44 mouse cellular contexts compared by ENCODE assay signal in genomic region chr19:41076906-41077305, GRCm38 (mm10). TPM values are rescaled to one million over a fixed set of nuclear protein-coding genes. Genes with fewer than 3 reads are reported as not detected.
A peak's percentile ranks its signal among the peaks of the same experiment; 100 is the strongest.
DNase-seq lines count a peak whose midpoint lies in the region; ATAC-seq and TF ChIP-seq lines count a peak whose summit lies in the region.
"Had no signal": no experiment of that assay in that cellular context is flagged by ENCODE, and none has a peak within 500 bp of the region (broad histone marks: within the 10 kb centered on the region; RNA-seq: fewer than 3 reads in every experiment).

TSS of gene Opalin (minus strand) at chr19:41077113.

- no peak for TF ChIP-seq CTCF in cerebellum, adult 2 months (IDR thresholded peaks at IDR 0.05; ENCODE audit: borderline replicate concordance, insufficient read depth, low read depth, low read length)
- no peak for TF ChIP-seq CTCF in layer of hippocampus, adult 2 months (conservative IDR thresholded peaks at IDR 0.05)

- WGBS in cerebellum, adult 2 months: 66% methylated on average over 3 of the region's 3 CpGs
- 86% methylated on average over 3 of the region's 3 CpGs for WGBS in hindbrain, embryonic 12.5 days

- H3K27ac ChIP-seq in cerebellum, adult 2 months (ENCODE audit: insufficient read depth, low read length): no peak within 1 kb of the TSS
- H3K27ac ChIP-seq in layer of hippocampus, adult 2 months: peak within 1 kb of the TSS; percentile 63; the same call in 1 of the 2 replicates
- H3K27ac ChIP-seq in hindbrain, embryonic 12.5 days: no peak within 1 kb of the TSS
- H3K27ac ChIP-seq: forebrain, embryonic 12.5 days; heart, adult 2 months; hindbrain, embryonic 15.5 days; limb, embryonic 10.5 days; limb, embryonic 15.5 days; liver, embryonic 13.5 days; macrophage; midbrain, embryonic 15.5 days; stomach, postnatal 0 days had no signal

- no peak within 1 kb of the TSS for H3K4me2 ChIP-seq in hindbrain, embryonic 12.5 days (replicated peaks)
- H3K4me2 ChIP-seq: forebrain, embryonic 12.5 days; heart, embryonic 12.5 days; hindbrain, embryonic 15.5 days; limb, embryonic 15.5 days; liver, embryonic 13.5 days; midbrain, embryonic 15.5 days had no signal

- no peak within 1 kb of the TSS for H3K4me3 ChIP-seq in cerebellum, adult 2 months (replicated peaks; ENCODE audit: insufficient read depth, low read depth, low read length)
- H3K4me3 ChIP-seq in layer of hippocampus, adult 2 months: peak within 1 kb of the TSS; percentile 18; the same call in 1 of the 2 replicates
- H3K4me3 ChIP-seq in hindbrain, embryonic 12.5 days: no peak within 1 kb of the TSS
- H3K4me3 ChIP-seq: erythroblast, embryonic 14.5 days; forebrain, embryonic 12.5 days; heart, adult 2 months; heart, embryonic 12.5 days; hindbrain, embryonic 15.5 days; limb, embryonic 10.5 days; limb, embryonic 15.5 days; liver, embryonic 13.5 days; midbrain, embryonic 15.5 days had no signal

- no peak within 1 kb of the TSS for H3K9ac ChIP-seq in hindbrain, embryonic 12.5 days
- H3K9ac ChIP-seq: forebrain, embryonic 12.5 days; heart, embryonic 12.5 days; hindbrain, embryonic 15.5 days; limb, embryonic 15.5 days; liver, embryonic 13.5 days; midbrain, embryonic 15.5 days had no signal

- H3K9me3 ChIP-seq in hindbrain, embryonic 12.5 days (replicated peaks): no peaks in the 10 kb centered on the region
- H3K9me3 ChIP-seq: forebrain, embryonic 12.5 days; heart, embryonic 12.5 days; hindbrain, embryonic 15.5 days; limb, embryonic 10.5 days; limb, embryonic 15.5 days; liver, embryonic 13.5 days; midbrain, embryonic 15.5 days had no signal

- no peak for DNase-seq in cerebellum, adult 2 months
- DNase-seq in cerebellum, postnatal 25 days: no peak
- DNase-seq in layer of hippocampus, adult 2 months (ENCODE audit: low spot score in 2 of 2): no peak
- no peak for DNase-seq in layer of hippocampus, adult 9-10 months (ENCODE audit: low spot score)
- DNase-seq in right cerebral cortex, adult 18-20 months: peak; percentile 22
- DNase-seq in right cerebral cortex, adult 2 months (ENCODE audit: low spot score in 2 of 2): no peak
- DNase-seq in kidney, adult 9 months: no peak
- DNase-seq: adrenal gland, adult 8-10 months; cerebellum, adult 11 months; cerebellum, adult 9-11 months; gastrocnemius, postnatal 25 days; heart, adult 2 months; kidney, adult 11 months; kidney, postnatal 36 days; liver, embryonic 13.5 days; lung, adult 18-20 months; lung, postnatal 10 days; right cerebral cortex, postnatal 4 days; thymus, adult 2 months; thymus, postnatal 36 days had no signal

- H3K4me1 ChIP-seq in cerebellum, adult 2 months (ENCODE audit: control insufficient read depth, insufficient read depth, low read length): no peaks in the 10 kb centered on the region
- H3K4me1 ChIP-seq in hindbrain, embryonic 12.5 days: peaks cover 10% of the 10 kb centered on the region
- H3K4me1 ChIP-seq: limb, embryonic 10.5 days; limb, embryonic 15.5 days; liver, embryonic 13.5 days had no signal

- no peaks in the 10 kb centered on the region for H3K36me3 ChIP-seq in hindbrain, embryonic 12.5 days
- H3K36me3 ChIP-seq: forebrain, embryonic 12.5 days; heart, embryonic 12.5 days; hindbrain, embryonic 15.5 days; limb, embryonic 10.5 days; limb, embryonic 15.5 days; liver, embryonic 13.5 days; midbrain, embryonic 15.5 days had no signal

- H3K27me3 ChIP-seq in cerebellum, adult 2 months (ENCODE audit: control insufficient read depth, insufficient read depth, low read length): no peaks in the 10 kb centered on the region
- 0 out of 2 replicates have a peak, but pooled peaks cover 3% of the 10 kb centered on the region for H3K27me3 ChIP-seq in hindbrain, embryonic 12.5 days
- H3K27me3 ChIP-seq: CH12.LX; hindbrain, embryonic 15.5 days; limb, embryonic 15.5 days; liver, embryonic 13.5 days had no signal

- no peak for TF ChIP-seq POLR2A in cerebellum, adult 2 months (IDR thresholded peaks at IDR 0.05; ENCODE audit: borderline replicate concordance, insufficient read depth, low read length)

- no peak for ATAC-seq in hindbrain, embryonic 12.5 days (ENCODE audit: low FRiP score)
- ATAC-seq: inflammation-experienced regulatory T-cells, adult 6 months; midbrain, embryonic 15.5 days had no signal

RNA-seq across cellular contexts. Expression of gene Opalin, which starts in this region (rescaled TPM):
- 38.2 and 46.0 TPM in 2 replicates for polyA plus RNA-seq in cerebellum, adult 2 months (2012; rRNA removed)
- total RNA-seq in layer of hippocampus, adult 2 months (2021): 10 to 100 TPM in 1 of 2 experiments, 1 to 10 TPM in 1; 8.8 to 10.8 TPM
- polyA plus RNA-seq in hindbrain, embryonic 12.5 days (2016; fragmentation: Nextera tagmentation; extraction: Ambion mirVana): not detected in 2 replicates
- total RNA-seq: adrenal gland, adult 8-10 months; adrenal gland, postnatal 4 days; CH12.LX; common myeloid progenitor, adult 5-6 weeks; ES-E14; gastrocnemius, adult 18-20 months; gastrocnemius, postnatal 25 days; heart, adult 2 months; hematopoietic stem cell, adult 5-6 weeks; megakaryocyte-erythroid progenitor cell, adult 5-6 weeks; neutrophil, adult 5-6 weeks had no signal
- polyA plus RNA-seq: C2C12; embryonic facial prominence, embryonic 14.5 days; erythroblast, embryonic 14.5 days; forebrain, embryonic 12.5 days; heart, adult 2 months; heart, postnatal 0 days; hindbrain, embryonic 15.5 days; inflammation-experienced regulatory T-cells, adult 6 months; kidney, embryonic 16.5 days; limb, embryonic 10.5 days; limb, embryonic 15.5 days; liver, embryonic 13.5 days; macrophage; midbrain, embryonic 15.5 days; spleen, adult 2 months; stomach, postnatal 0 days had no signal

Comparison
In these comparisons a context has a peak if more than half of its experiments do, and no peak if none do; other contexts are left out.
1. RNA of gene Opalin (polyA plus RNA-seq): 38.2 to 46.0 TPM in cerebellum, adult 2 months; not detected in hindbrain, embryonic 12.5 days; every median in the first group is over 10 times any median in the second.